Mouse (Mus musculus) CH12.LX (cell line): ENCODE data around the gene Frmd5.

Experiments used
- CHD1 ChIP-seq: IDR thresholded peaks from 2 replicates; pipeline ENCODE4 v1.6.1; 2012; ENCODE audit warnings: low read depth, low read length, improper control_type of control experiment, inconsistent platforms
- CHD2 ChIP-seq: IDR thresholded peaks from 2 replicates; pipeline ENCODE4 v1.6.1; 2011; ENCODE audit warnings: low read length, improper control_type of control experiment
- CTCF ChIP-seq, 2 experiments: IDR thresholded peaks in 1 of 2; conservative IDR thresholded peaks in 1 of 2; 2 replicates each; pipeline ENCODE4 v1.5.1; 2011 to 2012; ENCODE audit warnings: low read depth in 2 of 2, low read length in 2 of 2, improper control_type of control experiment in 1 of 2, inconsistent platforms in 1 of 2, mild to moderate bottlenecking in 1 of 2, moderate library complexity in 1 of 2
- E2F4 ChIP-seq: IDR thresholded peaks from 2 replicates; pipeline ENCODE4 v1.6.1; 2011; ENCODE audit warnings: low read depth, low read length, improper control_type of control experiment; ENCODE audit not compliant: insufficient replicate concordance
- EP300 ChIP-seq: IDR thresholded peaks from 2 replicates; pipeline ENCODE4 v1.6.1; 2011; ENCODE audit warnings: low read length, improper control_type of control experiment
- HCFC1 ChIP-seq: IDR thresholded peaks from 2 replicates; pipeline ENCODE4 v1.6.1; 2012; ENCODE audit warnings: low read depth, mild to moderate bottlenecking, inconsistent platforms, low read length, improper control_type of control experiment
- MXI1 ChIP-seq: IDR thresholded peaks from 2 replicates; pipeline ENCODE4 v1.6.1; 2011; ENCODE audit warnings: mild to moderate bottlenecking, low read depth, low read length, improper control_type of control experiment
- NRF1 ChIP-seq: IDR thresholded peaks from 2 replicates; pipeline ENCODE4 v1.6.1; 2014; ENCODE audit warnings: low read depth, mild to moderate bottlenecking, inconsistent platforms, low read length, improper control_type of control experiment, moderate library complexity
- PAX5 ChIP-seq: IDR thresholded peaks from 2 replicates; pipeline ENCODE4 v1.6.1; 2012; ENCODE audit warnings: low read length, inconsistent platforms, mixed read lengths
- POLR2A ChIP-seq: IDR thresholded peaks from 2 replicates; pipeline ENCODE4 v1.6.1; 2011; ENCODE audit warnings: low read depth, mild to moderate bottlenecking, improper control_type of control experiment, low read length
- RAD21 ChIP-seq: IDR thresholded peaks from 2 replicates; pipeline ENCODE4 v1.6.1; 2011; ENCODE audit warnings: low read depth, mild to moderate bottlenecking, low read length, improper control_type of control experiment, moderate library complexity
- ZKSCAN1 ChIP-seq: IDR thresholded peaks from 2 replicates; pipeline ENCODE4 v1.6.1; 2012; ENCODE audit warnings: low read depth, inconsistent platforms, low read length, improper control_type of control experiment, borderline replicate concordance
- ZMIZ1 ChIP-seq: IDR thresholded peaks from 2 replicates; pipeline ENCODE4 v1.6.1; 2012; ENCODE audit warnings: low read depth, mild to moderate bottlenecking, inconsistent platforms, low read length, improper control_type of control experiment

GRCm38 (mm10) chr2:121571780-121572179, 235.1 kb downstream of the Frmd5 start:
- TF ChIP-seq ZKSCAN1, result no peak
- peak; percentile 53 to 94 for TF ChIP-seq CTCF (conservative IDR thresholded peaks at IDR 0.05 in 1 of 2, IDR thresholded peaks at IDR 0.05 in 1 of 2; ENCODE audit: low read depth in 2 of 2, low read length in 2 of 2)
- no peak for TF ChIP-seq NRF1
- TF ChIP-seq EP300, result no peak
- TF ChIP-seq CHD1, result no peak
- peak; percentile 98 for TF ChIP-seq RAD21
- no peak for TF ChIP-seq POLR2A
- TF ChIP-seq CHD2, result no peak
- no peak for TF ChIP-seq PAX5
- no peak for TF ChIP-seq MXI1
- TF ChIP-seq HCFC1, result no peak
- TF ChIP-seq E2F4, result no peak
- no peak for TF ChIP-seq ZMIZ1
